Mouse (Mus musculus) neural tube, postnatal 0 days (tissue): ENCODE measurements around the gene Tomt. TPM values are rescaled to one million over a fixed set of nuclear protein-coding genes. Genes with fewer than 3 reads are reported as not detected.

Source experiments
- microRNA-seq: library from miRNA; unstranded; fragments of <30 nt; microRNA quantifications from one replicate; pipeline ENCODE4, GENCODE M21; 2016
- polyA plus RNA-seq: library from polyadenylated mRNA; unstranded; fragments of >200 nt; fragmentation: Nextera tagmentation; extraction: Ambion mirVana; gene quantifications from 2 replicates; pipeline ENCODE4 v1.2.1, GENCODE M21; 2015

The Tomt gene
- polyA plus RNA-seq, result not detected in 2 replicates

GRCm38 (mm10) chr7:101906287-101906681 is at the start of gene Tomt:
Tomt (minus strand) TSS chr7:101906359.

DNA sequence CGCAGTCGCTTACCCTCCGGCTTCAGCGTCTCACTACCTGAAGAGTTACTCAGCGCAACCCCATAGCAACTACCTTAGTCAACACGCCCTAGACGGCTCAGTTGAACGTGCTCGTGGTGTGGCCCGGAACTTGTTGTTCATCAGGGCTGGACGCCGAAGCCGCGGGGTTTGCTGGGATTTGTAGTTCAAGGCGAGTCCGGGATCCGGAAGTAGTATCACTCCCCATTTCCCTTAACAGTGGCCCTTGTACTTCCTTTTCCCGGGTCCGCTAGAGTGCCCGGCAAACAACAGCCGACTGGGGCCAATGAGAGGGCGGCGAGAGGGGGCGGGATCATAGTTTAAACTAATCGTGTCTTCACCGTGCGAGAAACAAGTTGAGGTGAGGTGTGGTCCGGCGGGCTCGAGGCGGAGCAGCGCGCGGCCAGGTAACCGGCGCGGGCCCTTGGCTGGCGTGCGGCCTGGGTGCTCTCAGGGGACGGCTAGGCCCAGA is 27.6 kb upstream of the Tomt start, which contains the start of the genes Lrrc51 and Numa1:
Gene Lrrc51 (minus strand): TSS at position 145 of the 490 bp plus-strand sequence.
Gene Numa1 (plus strand): TSS at position 361 of the 490 bp plus-strand sequence.

DNA sequence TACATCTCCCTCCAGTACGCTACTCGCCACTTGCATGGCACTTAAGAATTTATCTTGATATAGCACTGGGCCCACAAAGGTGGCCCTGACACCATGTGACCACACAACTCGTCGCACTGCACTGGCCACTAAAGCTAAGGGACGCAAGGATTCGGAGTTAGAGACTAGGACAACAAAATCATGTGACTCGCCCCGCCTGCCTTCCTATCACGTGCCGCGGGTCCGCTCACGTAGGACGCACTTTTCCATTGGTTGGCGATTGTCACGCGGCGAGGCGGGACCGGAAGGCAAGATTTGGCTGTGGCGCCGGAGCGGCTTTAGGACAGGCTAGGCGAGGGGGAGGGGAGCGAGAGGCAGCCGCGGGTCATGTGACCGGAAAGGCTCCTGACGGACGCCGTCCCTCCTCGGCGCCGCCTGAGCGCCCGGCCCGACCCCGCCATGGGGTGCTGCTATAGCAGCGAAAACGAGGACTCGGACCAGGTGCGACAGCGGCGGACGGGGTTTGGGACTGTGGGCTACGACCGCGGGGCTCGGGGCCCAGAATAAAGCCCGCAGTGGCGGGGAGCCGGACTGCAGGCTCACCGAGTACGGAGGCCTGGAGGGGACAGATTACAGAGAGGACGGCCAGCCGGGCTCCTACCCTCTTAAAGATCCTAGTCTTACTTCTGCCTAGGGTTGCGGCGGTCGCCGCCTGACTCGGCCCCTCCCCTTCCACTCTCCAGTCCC is 435 bp downstream of the Tomt start, which contains the start of gene Lamtor1:
Gene Lamtor1 (plus strand): TSS at position 344 of the 726 bp plus-strand sequence.

DNA sequence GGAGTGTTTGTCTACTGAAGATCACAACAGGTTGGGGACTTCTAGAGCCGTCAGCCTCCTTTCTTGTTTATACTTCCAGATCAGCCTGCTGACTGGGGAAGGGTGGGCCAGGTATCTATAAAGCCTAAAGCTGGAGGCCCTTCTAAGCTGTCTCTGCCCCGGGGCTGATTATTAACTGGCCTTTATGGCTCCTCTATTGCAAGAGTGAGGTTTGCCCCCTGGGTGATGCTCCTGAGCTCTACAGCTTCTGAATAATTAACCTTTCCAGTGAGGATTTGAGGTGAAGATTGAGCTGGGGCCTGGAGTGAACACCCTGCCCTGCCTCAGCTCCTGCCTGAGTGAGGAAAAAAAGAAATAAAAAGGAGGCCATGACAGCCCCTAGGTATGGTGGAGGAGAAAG is 35.5 kb downstream of the Tomt start, which contains the start of gene Folr1:
Gene Folr1 (minus strand): TSS at position 160 of the 400 bp plus-strand sequence.

GRCm38 (mm10) chr7:101863415-101863814 is 42.7 kb downstream of the Tomt start, which contains the start of gene Anapc15:
Anapc15 (plus strand) TSS chr7:101863715.

DNA sequence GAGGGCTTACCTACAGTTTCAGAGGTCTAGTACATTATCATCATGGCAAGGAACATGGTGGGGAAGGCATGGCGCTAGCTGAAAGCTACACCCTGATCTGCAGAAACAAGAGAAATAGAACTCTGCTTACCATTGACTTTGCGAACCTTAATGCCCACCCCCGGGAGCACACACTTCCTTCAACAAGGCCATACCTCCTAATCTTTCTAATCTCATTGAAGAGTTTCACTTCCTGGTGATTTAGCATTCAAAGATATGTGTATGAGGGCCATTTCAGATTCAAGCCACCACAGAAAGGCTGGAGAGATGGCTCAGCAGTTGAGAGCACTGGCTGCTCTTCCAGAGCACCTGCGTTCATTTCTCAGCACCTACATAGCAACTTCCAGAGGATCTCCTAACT is 49.1 kb downstream of the Tomt start, which contains the start of gene Folr2:
Gene Folr2 (minus strand): TSS at position 101 of the 400 bp plus-strand sequence.

Small RNAs within 50 kb of the gene (microRNA-seq; reads per million reads assigned to microRNA genes)
- not detected for gene Gm22655

Other genes with a start within 250 kb of the Tomt start
- 32.5 and 35.0 TPM in 2 replicates for gene Clpb, start 242.7 kb downstream of the Tomt start, polyA plus RNA-seq
- gene Phox2a, start 88.0 kb downstream of the Tomt start, polyA plus RNA-seq, result 2.4 and 2.5 TPM in 2 replicates
- 19.1 and 19.4 TPM in 2 replicates for gene Inppl1, start 68.1 kb downstream of the Tomt start, polyA plus RNA-seq
- 3.6 and 5.0 TPM in 2 replicates for gene Folr2, start 49.2 kb downstream of the Tomt start, polyA plus RNA-seq
- 48.7 and 57.7 TPM in 2 replicates for gene Anapc15, start 42.6 kb downstream of the Tomt start, polyA plus RNA-seq
- gene Folr1, start 35.6 kb downstream of the Tomt start, polyA plus RNA-seq, result 1.1 and 2.5 TPM in 2 replicates
- 166 and 177 TPM in 2 replicates for gene Lamtor1, start 455 bp downstream of the Tomt start, polyA plus RNA-seq
- 7.3 and 9.4 TPM in 2 replicates for gene Lrrc51, start 27.5 kb upstream of the Tomt start, polyA plus RNA-seq
- gene Numa1, start 27.8 kb upstream of the Tomt start, polyA plus RNA-seq, result 22.7 and 23.1 TPM in 2 replicates
- gene Il18bp, start 112.3 kb upstream of the Tomt start, polyA plus RNA-seq, result 2.7 and 2.9 TPM in 2 replicates
- gene Rnf121, start 159.1 kb upstream of the Tomt start, polyA plus RNA-seq, result 27.7 and 28.9 TPM in 2 replicates
- 17.4 and 22.7 TPM in 2 replicates for gene Xndc1, start 159.2 kb upstream of the Tomt start, polyA plus RNA-seq
- gene Xntrpc, start 159.4 kb upstream of the Tomt start, polyA plus RNA-seq, result 0.59 and 0.78 TPM in 2 replicates
- gene Trpc2, start 176.8 kb upstream of the Tomt start, polyA plus RNA-seq, result 0.08 TPM in 1 of 2 replicates, not detected in the other
- gene Art1, start 195.4 kb upstream of the Tomt start, polyA plus RNA-seq, result 0.22 and 0.27 TPM in 2 replicates
- gene Art5, start 203.1 kb upstream of the Tomt start, polyA plus RNA-seq, result 0.23 and 0.93 TPM in 2 replicates
- 0.09 TPM in 1 of 2 replicates, not detected in the other for gene Chrna10, start 210.5 kb upstream of the Tomt start, polyA plus RNA-seq